12 mouse cellular contexts compared by ENCODE assay signal in genomic region chr17:87200134-87200533, GRCm38 (mm10).
DNase-seq lines count a peak whose midpoint lies in the region; ATAC-seq and TF ChIP-seq lines count a peak whose summit lies in the region.
"Had no signal": no experiment of that assay in that cellular context is flagged by ENCODE, and none has a peak within 500 bp of the region (broad histone marks: within the 10 kb centered on the region; RNA-seq: fewer than 3 reads in every experiment).

No protein-coding gene starts in this region.

- no peak overlapping the region for H3K4me3 ChIP-seq in heart, embryonic 15.5 days
- H3K4me3 ChIP-seq in lung, embryonic 14.5 days (ENCODE audit: low read depth, low read length): no peak overlapping the region
- no peak overlapping the region for H3K4me3 ChIP-seq in embryonic fibroblast, embryonic 13.5 days (ENCODE audit: insufficient read depth, low read length)
- no peak overlapping the region for H3K4me3 ChIP-seq in stomach, embryonic 15.5 days (replicated peaks)
- H3K4me3 ChIP-seq: forebrain, embryonic 15.5 days; hindbrain, embryonic 12.5 days; midbrain, embryonic 10.5 days had no signal

- H3K27me3 ChIP-seq in heart, embryonic 15.5 days: no peaks in the 10 kb centered on the region
- no peaks in the 10 kb centered on the region for H3K27me3 ChIP-seq in lung, embryonic 14.5 days (ENCODE audit: insufficient read depth, low read length)
- no peaks in the 10 kb centered on the region for H3K27me3 ChIP-seq in stomach, embryonic 15.5 days (replicated peaks)
- H3K27me3 ChIP-seq: forebrain, embryonic 15.5 days; hindbrain, embryonic 12.5 days had no signal

- WGBS in heart, embryonic 15.5 days: 78% methylated on average over 2 of the region's 2 CpGs
- WGBS in lung, embryonic 14.5 days: 62% methylated on average over 2 of the region's 2 CpGs
- WGBS in stomach, embryonic 15.5 days: 73% methylated on average over 2 of the region's 2 CpGs

- no peak for DNase-seq in heart, postnatal 25 days (ENCODE audit: low spot score)
- DNase-seq in lung, embryonic 14.5 days: no peak
- no peak for DNase-seq in lung, postnatal 36 days

- no peak for TF ChIP-seq POLR2A in embryonic fibroblast, embryonic 13.5 days (IDR thresholded peaks at IDR 0.05; ENCODE audit: low read depth, low read length)

- H3K4me1 ChIP-seq in heart, embryonic 15.5 days (replicated peaks): peaks cover 42% of the 10 kb centered on the region
- peaks cover 55% of the 10 kb centered on the region for H3K4me1 ChIP-seq in lung, embryonic 14.5 days (ENCODE audit: insufficient read depth)
- peaks cover 12% of the 10 kb centered on the region; the same call in 1 of the 2 replicates for H3K4me1 ChIP-seq in embryonic fibroblast, embryonic 13.5 days (ENCODE audit: control insufficient read depth, insufficient read depth, low read length)
- H3K4me1 ChIP-seq in stomach, embryonic 15.5 days: peaks cover 43% of the 10 kb centered on the region

- no peaks in the 10 kb centered on the region for H3K9me3 ChIP-seq in heart, embryonic 15.5 days (replicated peaks)
- H3K9me3 ChIP-seq in lung, embryonic 14.5 days (ENCODE audit: low read depth, low read length): no peaks in the 10 kb centered on the region
- no peaks in the 10 kb centered on the region for H3K9me3 ChIP-seq in stomach, embryonic 15.5 days
- H3K9me3 ChIP-seq: forebrain, embryonic 15.5 days; hindbrain, embryonic 12.5 days; midbrain, embryonic 10.5 days had no signal

- no peaks in the 10 kb centered on the region for H3K36me3 ChIP-seq in heart, embryonic 15.5 days
- H3K36me3 ChIP-seq in lung, embryonic 14.5 days (ENCODE audit: insufficient read depth): no peaks in the 10 kb centered on the region
- H3K36me3 ChIP-seq in stomach, embryonic 15.5 days: no peaks in the 10 kb centered on the region
- H3K36me3 ChIP-seq: forebrain, embryonic 15.5 days; hindbrain, embryonic 12.5 days; midbrain, embryonic 10.5 days had no signal

- no peak overlapping the region for H3K4me2 ChIP-seq in heart, embryonic 15.5 days
- H3K4me2 ChIP-seq in lung, embryonic 14.5 days: no peak overlapping the region
- H3K4me2 ChIP-seq in stomach, embryonic 15.5 days: no peak overlapping the region
- H3K4me2 ChIP-seq: forebrain, embryonic 15.5 days; hindbrain, embryonic 12.5 days had no signal

- no peak overlapping the region for H3K9ac ChIP-seq in heart, embryonic 15.5 days
- H3K9ac ChIP-seq in lung, embryonic 14.5 days: no peak overlapping the region
- no peak overlapping the region for H3K9ac ChIP-seq in stomach, embryonic 15.5 days
- H3K9ac ChIP-seq: forebrain, embryonic 15.5 days; hindbrain, embryonic 12.5 days had no signal

- no peak for ATAC-seq in heart, embryonic 15.5 days (replicated peaks; ENCODE audit: insufficient number of reproducible peaks, insufficient read depth, low FRiP score, low read depth)
- ATAC-seq in lung, embryonic 14.5 days (ENCODE audit: insufficient read depth): no peak
- ATAC-seq in stomach, embryonic 15.5 days (ENCODE audit: insufficient read depth, low FRiP score, low read depth): no peak
- no peak for ATAC-seq in granulocyte monocyte progenitor cell, adult 5-6 weeks (replicated peaks; ENCODE audit: poor library complexity, severe bottlenecking)
- ATAC-seq: activated CD4-positive, CD25-positive, alpha-beta regulatory T cell, adult 4 months; CD4-positive, CD25-positive, alpha-beta regulatory T cell, adult 4 months had no signal

- peak overlapping the region; percentile 64 for H3K27ac ChIP-seq in heart, embryonic 15.5 days
- H3K27ac ChIP-seq in lung, embryonic 14.5 days (ENCODE audit: low read depth): peak overlapping the region; percentile 94
- peak overlapping the region; percentile 60 for H3K27ac ChIP-seq in embryonic fibroblast, embryonic 13.5 days (ENCODE audit: insufficient read depth, low read length)
- peak overlapping the region; percentile 86 for H3K27ac ChIP-seq in stomach, embryonic 15.5 days

- no peak for TF ChIP-seq CTCF in lung, embryonic 14.5 days (IDR thresholded peaks at IDR 0.05; ENCODE audit: low read depth)
- TF ChIP-seq CTCF in embryonic fibroblast, embryonic 13.5 days (IDR thresholded peaks at IDR 0.05; ENCODE audit: borderline replicate concordance, insufficient read depth, low read length): no peak

- intact Hi-C loops in heart, postnatal 25 days (cut with DNase I): no loop called here
